Mouse (Mus musculus): Measurements from ENCODE around the gene Gna13.

The Gna13 gene

GRCm38 (mm10) chr11:109375412-109375811 lies 12.8 kb downstream of the Gna13 start:
- no peak for DNase-seq (ENCODE audit: low spot score in 2 of 2)

- DNase-seq (ENCODE audit: low spot score in 2 of 2): no peak
Observed at GRCm38 (mm10) chr11:109376484-109377143, 14.0 kb downstream of the Gna13 start.

GRCm38 (mm10) chr11:109377477-109377876 lies 14.8 kb downstream of the Gna13 start:
- DNase-seq (ENCODE audit: low spot score in 2 of 2): no peak

GRCm38 (mm10) chr11:109378051-109378450 lies 15.4 kb downstream of the Gna13 start:
- no peak for DNase-seq (ENCODE audit: low spot score in 2 of 2)

GRCm38 (mm10) chr11:109380662-109381061 lies 18.0 kb downstream of the Gna13 start:
- no peak for DNase-seq (ENCODE audit: low spot score in 2 of 2)

- no peak for DNase-seq (ENCODE audit: low spot score in 2 of 2)
Observed at GRCm38 (mm10) chr11:109385296-109385695, 22.7 kb downstream of the Gna13 start.

- no peak for DNase-seq (ENCODE audit: low spot score in 2 of 2)
Observed at GRCm38 (mm10) chr11:109389046-109389445, 26.4 kb downstream of the Gna13 start.

- no peak for DNase-seq (ENCODE audit: low spot score in 2 of 2)
Observed at GRCm38 (mm10) chr11:109391200-109391599, 28.6 kb downstream of the Gna13 start.

- DNase-seq (ENCODE audit: low spot score in 2 of 2): no peak
Observed at GRCm38 (mm10) chr11:109391760-109392159, 29.1 kb downstream of the Gna13 start.

GRCm38 (mm10) chr11:109392601-109393000 lies 30.0 kb downstream of the Gna13 start:
- no peak for DNase-seq (ENCODE audit: low spot score in 2 of 2)

- DNase-seq (ENCODE audit: low spot score in 2 of 2): no peak
Observed at GRCm38 (mm10) chr11:109394758-109395157, 32.1 kb downstream of the Gna13 start.

GRCm38 (mm10) chr11:109395291-109395690 lies 32.7 kb downstream of the Gna13 start:
- DNase-seq (ENCODE audit: low spot score in 2 of 2): no peak

GRCm38 (mm10) chr11:109406431-109406830 lies 43.8 kb downstream of the Gna13 start:
- DNase-seq (ENCODE audit: low spot score in 2 of 2): no peak

- DNase-seq (ENCODE audit: low spot score in 2 of 2): no peak
Observed at GRCm38 (mm10) chr11:109410197-109410980, 47.8 kb downstream of the Gna13 start.

- no peak for DNase-seq (ENCODE audit: low spot score in 2 of 2)
Observed at GRCm38 (mm10) chr11:109413617-109414016, 51.0 kb downstream of the Gna13 start, which contains the start of gene 9930022D16Rik. TSS of gene 9930022D16Rik (plus strand) at chr11:109413917.

- DNase-seq (ENCODE audit: low spot score in 2 of 2): no peak
Observed at GRCm38 (mm10) chr11:109414802-109415201, 52.2 kb downstream of the Gna13 start.

- no peak for DNase-seq (ENCODE audit: low spot score in 2 of 2)
Observed at GRCm38 (mm10) chr11:109416709-109417420, 54.2 kb downstream of the Gna13 start.

GRCm38 (mm10) chr11:109417472-109418040 lies 54.9 kb downstream of the Gna13 start:
- DNase-seq (ENCODE audit: low spot score in 2 of 2): no peak

- no peak for DNase-seq (ENCODE audit: low spot score in 2 of 2)
Observed at GRCm38 (mm10) chr11:109419461-109419860, 56.8 kb downstream of the Gna13 start.

GRCm38 (mm10) chr11:109419961-109420566 lies 57.4 kb downstream of the Gna13 start:
- no peak for DNase-seq (ENCODE audit: low spot score in 2 of 2)

- no peak for DNase-seq (ENCODE audit: low spot score in 2 of 2)
Observed at GRCm38 (mm10) chr11:109420567-109420962, 57.9 kb downstream of the Gna13 start.

GRCm38 (mm10) chr11:109421205-109421604 lies 58.6 kb downstream of the Gna13 start:
- no peak for DNase-seq (ENCODE audit: low spot score in 2 of 2)

Data from frontal cortex, postnatal 10 days (tissue).